Mouse (Mus musculus) liver, postnatal 0 days (tissue): ENCODE measurements around the gene Exd2. TPM values are rescaled to one million over a fixed set of nuclear protein-coding genes. Genes with fewer than 3 reads are reported as not detected.

Experiments
- ATAC-seq: fragments of 200-750 bp; cut with Nextera tagmentation; 2 replicates; pipeline ENCODE4 v1.8.0; 2017; ENCODE audit warnings: mild to moderate bottlenecking, moderate library complexity
- DNase-seq: peaks from one replicate; pipeline ENCODE4 v3.0.0-alpha.2; 2016
- H3K27ac ChIP-seq: fragments of 300-500 bp; sonication (generic); 2 replicates; pipeline ENCODE4 v1.5.1; 2014; ENCODE audit warnings: antibody characterized with exemption, moderate library complexity, mild to moderate bottlenecking, low read depth
- H3K27me3 ChIP-seq: fragments of 300-500 bp; sonication (generic); 2 replicates; pipeline ENCODE4 v1.6.1; 2014; ENCODE audit warnings: low read length, control low read depth, mixed read lengths; ENCODE audit not compliant: insufficient read depth
- H3K36me3 ChIP-seq: fragments of 300-500 bp; sonication (generic); replicated peaks from 2 replicates; pipeline ENCODE4 v1.6.1; 2014; ENCODE audit warnings: mild to moderate bottlenecking, control low read depth, low read length, moderate library complexity, mixed read lengths; ENCODE audit not compliant: insufficient read depth
- H3K4me1 ChIP-seq: fragments of 300-500 bp; sonication (generic); 2 replicates; pipeline ENCODE4 v1.6.1; 2014; ENCODE audit warnings: antibody characterized with exemption, mild to moderate bottlenecking, control low read depth; ENCODE audit not compliant: insufficient read depth
- H3K4me2 ChIP-seq: fragments of 300-500 bp; sonication (generic); 2 replicates; pipeline ENCODE4 v1.6.1; 2014; ENCODE audit warnings: low read depth, mild to moderate bottlenecking, low read length, moderate library complexity, mixed read lengths
- H3K4me3 ChIP-seq: fragments of 300-500 bp; sonication (generic); 2 replicates; pipeline ENCODE4 v1.5.1; 2014; ENCODE audit warnings: low read depth, low read length
- H3K9ac ChIP-seq: fragments of 300-500 bp; sonication (generic); replicated peaks from 2 replicates; pipeline ENCODE4 v1.6.1; 2014; ENCODE audit warnings: mild to moderate bottlenecking, moderate library complexity
- H3K9me3 ChIP-seq: fragments of 300-500 bp; sonication (generic); 2 replicates; pipeline ENCODE4 v1.6.1; 2016; ENCODE audit warnings: mild to moderate bottlenecking, control low read depth, low read length, mixed read lengths
- CTCF ChIP-seq: sonication (generic); IDR thresholded peaks from 2 replicates; pipeline ENCODE4 v1.5.1; 2016; ENCODE audit warnings: antibody characterized with exemption, low read depth
- EP300 ChIP-seq: IDR thresholded peaks from 2 replicates; pipeline ENCODE4 v1.6.1; 2016; ENCODE audit warnings: antibody characterized with exemption, low read depth, mild to moderate bottlenecking
- WGBS: fragments of 180-500 bp; shearing (Covaris S2); extraction: QIAGEN DNeasy Blood & Tissue Kit; methylation state at CpG from one replicate; pipeline ENCODE4 v1.1.7; 2014; ENCODE audit not compliant: insufficient replicate concordance; 5-methylcytosine and 5-hydroxymethylcytosine counted together
- polyA plus RNA-seq: library from polyadenylated mRNA; unstranded; fragments of >200 nt; fragmentation: Nextera tagmentation; extraction: Ambion mirVana; gene quantifications from 2 replicates; pipeline ENCODE4 v1.2.1, GENCODE M21; 2015

The Exd2 gene
- polyA plus RNA-seq, 1 experiment from 2014 or later: 3.6 TPM

DNA sequence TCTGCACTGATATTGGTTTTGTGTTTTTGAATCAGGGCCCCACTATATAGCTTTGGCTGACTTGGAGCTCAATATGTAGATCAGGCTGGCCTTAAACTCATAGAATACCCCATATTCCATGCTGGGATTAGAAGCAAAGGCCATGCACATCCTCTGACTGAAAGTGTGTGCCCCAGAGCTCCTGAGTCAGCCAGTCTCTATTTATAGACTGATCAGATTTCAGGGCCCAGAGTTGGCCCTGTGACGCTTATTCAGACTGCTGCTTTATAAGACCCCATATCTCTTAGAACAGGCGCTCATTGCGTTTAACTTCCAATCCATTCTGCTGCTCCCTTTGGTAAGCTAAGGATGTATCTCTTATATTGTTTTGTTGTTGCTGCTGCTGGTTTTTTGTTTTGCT lies 17.1 kb downstream of the Exd2 start:
- Histone ChIP-seq H3K27ac (no peak overlapping the region), H3K27me3 (no peaks in the 10 kb centered on the region), H3K4me1 (no peaks in the 10 kb centered on the region), H3K4me3 (no peak overlapping the region), H3K9me3 (no peaks in the 10 kb centered on the region), H3K4me2 (no peak overlapping the region), H3K36me3 (no peaks in the 10 kb centered on the region; the same call in 1 of the 2 replicates), H3K9ac (no peak overlapping the region)
- DNase-seq (no peak), ATAC-seq (no peak)
- TF ChIP-seq EP300 (no peak), CTCF (no peak)
- WGBS: 85% methylated on average over 3 of the region's 3 CpGs

- no peak for ATAC-seq
Observed at GRCm38 (mm10) chr12:80483397-80483796, 20.5 kb downstream of the Exd2 start.

GRCm38 (mm10) chr12:80493311-80493710 lies 30.4 kb downstream of the Exd2 start:
- H3K27ac ChIP-seq: no peak overlapping the region
- no peaks in the 10 kb centered on the region for H3K9me3 ChIP-seq
- H3K27me3 ChIP-seq: no peaks in the 10 kb centered on the region
- H3K4me2 ChIP-seq: no peak overlapping the region
- H3K4me1 ChIP-seq: 0 out of 2 replicates have a peak, but pooled peaks cover 3% of the 10 kb centered on the region
- peaks cover 20% of the 10 kb centered on the region for H3K36me3 ChIP-seq
- no peak for TF ChIP-seq CTCF
- no peak for TF ChIP-seq EP300
- no peak overlapping the region for H3K4me3 ChIP-seq
- 85% methylated on average over 5 of the region's 5 CpGs for WGBS
- no peak overlapping the region for H3K9ac ChIP-seq
- ATAC-seq (no peak), DNase-seq (no peak)

More at GRCm38 (mm10) chr12:80483397-80483796, 20.5 kb downstream of the Exd2 start:
- H3K9ac ChIP-seq: no peak overlapping the region
- TF ChIP-seq CTCF: 0 out of 2 replicates have a peak, but pooled peaks have one; percentile 13
- no peak for TF ChIP-seq EP300
- H3K4me2 ChIP-seq: no peak overlapping the region
- H3K9me3 ChIP-seq: no peaks in the 10 kb centered on the region
- DNase-seq: no peak
- H3K4me3 ChIP-seq: no peak overlapping the region
- no peaks in the 10 kb centered on the region for H3K27me3 ChIP-seq
- no peak overlapping the region for H3K27ac ChIP-seq
- H3K36me3 ChIP-seq: peaks cover 2% of the 10 kb centered on the region; the same call in 1 of the 2 replicates
- WGBS: 68% methylated on average over 3 of the region's 3 CpGs
- no peaks in the 10 kb centered on the region for H3K4me1 ChIP-seq

- no peaks in the 10 kb centered on the region for H3K27me3 ChIP-seq
- TF ChIP-seq EP300: no peak
- no peak for TF ChIP-seq CTCF
- no peak overlapping the region for H3K4me3 ChIP-seq
- H3K36me3 ChIP-seq: peaks cover 9% of the 10 kb centered on the region; the same call in 1 of the 2 replicates
- WGBS: 11% methylated on average over 1 of the region's 1 CpGs
- H3K9ac ChIP-seq: no peak overlapping the region
- no peaks in the 10 kb centered on the region for H3K9me3 ChIP-seq
- no peak for ATAC-seq
- no peak for DNase-seq
- no peak overlapping the region for H3K4me2 ChIP-seq
- H3K27ac ChIP-seq: no peak overlapping the region
- 0 out of 2 replicates have a peak, but pooled peaks cover 3% of the 10 kb centered on the region for H3K4me1 ChIP-seq
Observed at GRCm38 (mm10) chr12:80495691-80496090, 32.8 kb downstream of the Exd2 start.

- H3K4me2 ChIP-seq: no peak overlapping the region
- no peaks in the 10 kb centered on the region for H3K27me3 ChIP-seq
- no peak overlapping the region for H3K4me3 ChIP-seq
- 0 out of 2 replicates have a peak, but pooled peaks cover 3% of the 10 kb centered on the region for H3K4me1 ChIP-seq
- WGBS: 61% methylated on average over 4 of the region's 4 CpGs
- H3K9ac ChIP-seq: no peak overlapping the region
- no peaks in the 10 kb centered on the region for H3K9me3 ChIP-seq
- no peak overlapping the region for H3K27ac ChIP-seq
- no peak for ATAC-seq
- no peaks in the 10 kb centered on the region for H3K36me3 ChIP-seq
- no peak for DNase-seq
- peak; percentile 35 for TF ChIP-seq CTCF
- no peak for TF ChIP-seq EP300
Observed at GRCm38 (mm10) chr12:80498356-80498755, 35.5 kb downstream of the Exd2 start.

- no peaks in the 10 kb centered on the region for H3K9me3 ChIP-seq
- ATAC-seq: no peak
- no peak overlapping the region for H3K27ac ChIP-seq
- WGBS: 62% methylated on average over 1 of the region's 1 CpGs
- H3K36me3 ChIP-seq: no peaks in the 10 kb centered on the region
- 0 out of 2 replicates have a peak, but pooled peaks cover 7% of the 10 kb centered on the region for H3K4me1 ChIP-seq
- H3K9ac ChIP-seq: no peak overlapping the region
- H3K4me2 ChIP-seq: no peak overlapping the region
- DNase-seq: no peak
- H3K27me3 ChIP-seq: no peaks in the 10 kb centered on the region
- no peak for TF ChIP-seq CTCF
- no peak overlapping the region for H3K4me3 ChIP-seq
Observed at GRCm38 (mm10) chr12:80500506-80500905, 37.6 kb downstream of the Exd2 start.

GRCm38 (mm10) chr12:80504718-80505117 lies 41.8 kb downstream of the Exd2 start:
- no peak for DNase-seq
- H3K36me3 ChIP-seq: no peaks in the 10 kb centered on the region
- no peaks in the 10 kb centered on the region for H3K9me3 ChIP-seq
- H3K4me2 ChIP-seq: no peak overlapping the region
- WGBS: 68% methylated on average over 5 of the region's 5 CpGs
- TF ChIP-seq EP300 (no peak), CTCF (no peak)
- no peak overlapping the region for H3K27ac ChIP-seq
- no peak overlapping the region for H3K4me3 ChIP-seq
- no peaks in the 10 kb centered on the region for H3K27me3 ChIP-seq
- H3K9ac ChIP-seq: no peak overlapping the region
- 0 out of 2 replicates have a peak, but pooled peaks cover 4% of the 10 kb centered on the region for H3K4me1 ChIP-seq
- peak; percentile 33; the same call in 1 of the 2 replicates for ATAC-seq
